Mouse (Mus musculus) small intestine, adult 2 months (tissue): ENCODE measurements at regions not wholly inside any gene's neighbourhood (a gene's known extent, or its start where the extent isn't known, plus 50 kb on each side); places are given as distances from the start of the nearest gene placed in this dataset.

Experiments
- CTCF ChIP-seq: fragments of 200-500 bp; IDR thresholded peaks from 2 replicates; pipeline ENCODE4 v1.5.1; 2012; ENCODE audit warnings: low read depth, mild to moderate bottlenecking, control low read depth, inconsistent platforms, low read length, moderate library complexity, mixed read lengths; ENCODE audit not compliant: insufficient replicate concordance, insufficient read length; ENCODE audit errors: extremely low read depth
- POLR2A ChIP-seq: fragments of 200-500 bp; IDR thresholded peaks from 2 replicates; pipeline ENCODE4 v1.6.1; 2012; ENCODE audit warnings: low read depth, mild to moderate bottlenecking, control low read depth, inconsistent platforms, low read length, moderate library complexity

DNA sequence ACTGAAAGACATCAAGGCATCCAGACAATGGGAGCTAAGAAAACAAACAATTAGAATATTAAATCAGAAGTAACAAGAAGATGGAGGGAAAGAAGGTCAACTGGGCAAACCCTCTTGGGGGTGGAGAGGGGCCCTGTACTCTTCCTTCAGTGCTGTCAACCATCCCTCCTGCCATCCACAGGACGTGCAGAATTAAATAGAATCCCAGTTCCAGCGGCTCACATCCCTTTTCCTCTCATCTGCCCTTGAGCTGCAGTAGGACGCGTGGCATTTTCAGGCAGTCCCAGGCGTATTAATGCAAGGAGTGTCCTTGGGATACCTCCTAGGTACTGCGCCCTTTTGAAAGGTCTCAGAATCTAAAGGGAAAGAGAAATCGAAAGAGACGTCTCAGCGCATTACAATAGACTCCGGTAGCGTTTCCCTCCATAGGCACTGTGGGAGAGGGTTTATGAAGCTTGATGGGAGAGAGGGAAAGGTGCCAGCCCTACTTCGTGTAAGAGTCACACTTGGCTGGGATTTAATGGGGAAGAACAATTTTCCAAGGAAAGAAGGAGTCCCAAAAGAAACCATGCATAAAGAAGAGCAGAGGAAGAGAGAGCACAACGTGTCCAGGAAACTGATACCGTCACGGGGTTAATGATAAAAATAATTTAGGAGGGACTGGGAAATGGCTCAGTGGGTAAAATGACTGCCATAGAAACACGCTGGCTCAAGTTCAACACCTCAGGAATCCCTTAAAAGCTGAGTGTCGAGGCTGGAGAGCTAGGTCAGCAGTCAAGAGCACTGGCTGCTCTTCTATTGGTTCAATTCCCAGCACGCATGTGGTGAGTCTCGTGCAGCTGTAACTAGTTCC is 85.7 kb upstream of the Plekha5 start:
- TF ChIP-seq CTCF (no peak), POLR2A (no peak)
